In genomic region chr12:16870405-16871068, GRCm38 (mm10) we compare ENCODE assay signal across 8 mouse cellular contexts. TPM values are rescaled to one million over a fixed set of nuclear protein-coding genes. Genes with fewer than 3 reads are reported as not detected.
A peak's percentile ranks its signal among the peaks of the same experiment; 100 is the strongest.
DNase-seq lines count a peak whose midpoint lies in the region; ATAC-seq lines count a peak whose summit lies in the region.

No protein-coding gene starts in this region.

- intact Hi-C loops in left cerebral cortex, postnatal 25 days (cut with DNase I) = no loop called here

- DNase-seq in ovary, postnatal 14 days (ENCODE audit: low spot score) = peak; percentile 51
- no peak for DNase-seq in ovary, postnatal 36 days (ENCODE audit: low spot score)
- peak; percentile 59 for DNase-seq in embryonic facial prominence, embryonic 11.5 days (ENCODE audit: low spot score)
- peak; percentile 70 for DNase-seq in kidney, postnatal 10 days
- DNase-seq in testis, postnatal 14 days (ENCODE audit: low spot score) = peak; percentile 24
- no peak for DNase-seq in left cerebral cortex, postnatal 25 days (ENCODE audit: low spot score in 2 of 2)

- WGBS in embryonic facial prominence, embryonic 11.5 days = 32% methylated on average over 8 of the region's 8 CpGs
- WGBS in heart, embryonic 16.5 days = 22% methylated on average over 8 of the region's 8 CpGs

- ATAC-seq in embryonic facial prominence, embryonic 11.5 days (replicated peaks; ENCODE audit: insufficient number of reproducible peaks, low FRiP score, low TSS enrichment, low read depth) = peak; percentile 80
- ATAC-seq in heart, embryonic 16.5 days (replicated peaks; ENCODE audit: extremely low read depth, insufficient read depth, low FRiP score) = peak; percentile 79
- ATAC-seq in megakaryocyte progenitor cell, adult 5-6 weeks (replicated peaks; ENCODE audit: poor library complexity) = peak; percentile 15; the same call in 1 of the 2 replicates

- no peaks in the 10 kb centered on the region for H3K27me3 ChIP-seq in embryonic facial prominence, embryonic 11.5 days (ENCODE audit: control insufficient read depth, insufficient read depth, low read length)
- no peaks in the 10 kb centered on the region for H3K27me3 ChIP-seq in heart, embryonic 16.5 days (ENCODE audit: control insufficient read depth, insufficient read depth, low read length)

- no peak overlapping the region for H3K9ac ChIP-seq in embryonic facial prominence, embryonic 11.5 days (replicated peaks; ENCODE audit: low read length)
- H3K9ac ChIP-seq in heart, embryonic 16.5 days (ENCODE audit: low read length) = peak overlapping the region; percentile 54; the same call in 1 of the 2 replicates

- H3K27ac ChIP-seq in embryonic facial prominence, embryonic 11.5 days (replicated peaks; ENCODE audit: low read depth, low read length) = peak overlapping the region; percentile 52; the same call in 1 of the 2 replicates
- H3K27ac ChIP-seq in heart, embryonic 16.5 days (ENCODE audit: low read length) = peak overlapping the region; percentile 97

- H3K9me3 ChIP-seq in embryonic facial prominence, embryonic 11.5 days (replicated peaks; ENCODE audit: control insufficient read depth, low read length) = no peaks in the 10 kb centered on the region
- H3K9me3 ChIP-seq in heart, embryonic 16.5 days (replicated peaks; ENCODE audit: control insufficient read depth, low read length) = no peaks in the 10 kb centered on the region

- H3K4me1 ChIP-seq in embryonic facial prominence, embryonic 11.5 days (ENCODE audit: control insufficient read depth, insufficient read depth, low read length) = no peaks in the 10 kb centered on the region; the same call in 1 of the 2 replicates
- peaks cover 69% of the 10 kb centered on the region for H3K4me1 ChIP-seq in heart, embryonic 16.5 days (ENCODE audit: control insufficient read depth, insufficient read depth, low read length)

- no peak overlapping the region for H3K4me2 ChIP-seq in embryonic facial prominence, embryonic 11.5 days (ENCODE audit: low read depth, low read length)
- H3K4me2 ChIP-seq in heart, embryonic 16.5 days (ENCODE audit: low read depth, low read length) = peak overlapping the region; percentile 31; the same call in 1 of the 2 replicates

- H3K36me3 ChIP-seq in embryonic facial prominence, embryonic 11.5 days (replicated peaks; ENCODE audit: control insufficient read depth, insufficient read depth, low read depth, low read length) = no peaks in the 10 kb centered on the region
- H3K36me3 ChIP-seq in heart, embryonic 16.5 days (ENCODE audit: control insufficient read depth, insufficient read depth) = no peaks in the 10 kb centered on the region

- H3K4me3 ChIP-seq in embryonic facial prominence, embryonic 11.5 days (ENCODE audit: low read depth, low read length) = no peak overlapping the region
- no peak overlapping the region for H3K4me3 ChIP-seq in heart, embryonic 16.5 days (ENCODE audit: low read length)

RNA-seq across cellular contexts. Expression of gene Rock2, which starts 24.2 kb away (rescaled TPM):
- polyA plus RNA-seq in embryonic facial prominence, embryonic 11.5 days (2014; fragmentation: Nextera tagmentation; extraction: Ambion mirVana) = 13.6 TPM in 2 replicates
- polyA plus RNA-seq in heart, embryonic 16.5 days (2015; fragmentation: Nextera tagmentation; extraction: Ambion mirVana) = 16.8 and 20.4 TPM in 2 replicates
- 56.7 and 64.2 TPM in 2 replicates for total RNA-seq in megakaryocyte progenitor cell, adult 5-6 weeks (2015)
- 45.8 and 69.0 TPM in 2 replicates for total RNA-seq in megakaryocyte progenitor cell, adult 5-6 weeks (2017)
- total RNA-seq in left cerebral cortex, postnatal 25 days (2021) = 100 to 1,000 TPM; 133 to 146 TPM

RNA-seq across cellular contexts. Expression of gene E2f6, which starts 59.8 kb away (rescaled TPM):
- 85.5 and 87.6 TPM in 2 replicates for polyA plus RNA-seq in embryonic facial prominence, embryonic 11.5 days (2014; fragmentation: Nextera tagmentation; extraction: Ambion mirVana)
- 43.5 and 45.5 TPM in 2 replicates for polyA plus RNA-seq in heart, embryonic 16.5 days (2015; fragmentation: Nextera tagmentation; extraction: Ambion mirVana)
- 51.7 and 60.3 TPM in 2 replicates for total RNA-seq in megakaryocyte progenitor cell, adult 5-6 weeks (2015)
- total RNA-seq in megakaryocyte progenitor cell, adult 5-6 weeks (2017) = 49.2 and 49.9 TPM in 2 replicates
- 10 to 100 TPM; 29.8 to 37.2 TPM for total RNA-seq in left cerebral cortex, postnatal 25 days (2021)

Comparison
In these comparisons a context has a peak if more than half of its experiments do, and no peak if none do; other contexts are left out.
1. DNase-seq: peak in ovary, postnatal 14 days (single experiment), embryonic facial prominence, embryonic 11.5 days (single experiment), kidney, postnatal 10 days (single experiment) and testis, postnatal 14 days (single experiment); none in ovary, postnatal 36 days (single experiment) and left cerebral cortex, postnatal 25 days (0 of 2).
2. ATAC-seq: peak in every context shown above with its lines; median percentile 80 in embryonic facial prominence, embryonic 11.5 days; 79 in heart, embryonic 16.5 days; 15 in megakaryocyte progenitor cell, adult 5-6 weeks.